Mouse (Mus musculus): ENCODE measurements at regions not wholly inside any gene's neighbourhood (a gene's known extent, or its start where the extent isn't known, plus 50 kb on each side); places are given as distances from the start of the nearest gene placed in this dataset.

DNA sequence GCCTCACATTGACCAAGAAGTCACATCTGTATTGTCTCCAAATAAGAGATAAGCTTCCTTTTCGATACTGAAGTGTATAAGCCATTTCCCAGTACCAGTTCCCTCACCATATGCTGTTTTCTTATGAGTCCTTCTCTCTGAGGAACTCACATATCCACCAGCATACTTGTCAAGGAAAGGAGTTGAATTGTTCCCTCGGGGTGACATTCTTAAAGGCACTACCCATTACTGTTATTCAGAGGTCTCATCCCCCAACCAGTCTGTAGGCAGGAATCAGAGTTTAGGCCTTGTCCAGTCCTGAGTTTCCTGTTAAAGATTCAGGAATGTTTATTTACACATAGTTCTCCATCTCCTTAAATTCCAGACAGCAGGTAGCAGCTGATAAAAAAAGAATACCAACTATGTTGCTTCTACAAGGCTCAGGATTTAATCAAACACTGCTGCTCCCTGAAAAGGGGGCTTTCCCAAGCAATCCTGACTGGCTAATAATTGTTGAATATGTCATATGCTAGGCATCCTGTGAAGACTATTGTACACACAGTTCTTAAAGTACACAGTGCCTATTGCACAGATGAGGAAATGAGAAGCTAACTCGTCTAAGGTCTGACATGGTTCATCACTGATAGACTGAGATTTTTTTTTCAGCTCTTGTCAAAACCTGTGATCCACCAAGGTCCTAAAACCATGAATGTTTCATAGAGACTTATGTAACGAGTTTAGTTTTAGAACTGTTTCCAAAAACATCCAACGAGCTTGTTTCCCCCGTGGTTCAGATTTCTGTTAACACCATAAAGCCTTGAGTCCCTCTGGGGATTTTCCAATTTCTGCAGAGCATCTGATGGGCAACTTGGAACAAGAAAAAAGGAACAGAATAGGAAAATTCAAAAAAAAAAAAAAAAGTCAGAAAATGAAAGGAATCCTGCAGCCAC is 52.5 kb upstream of the Tfpi start:
- no peak for ATAC-seq (replicated peaks; ENCODE audit: insufficient number of reproducible peaks, low FRiP score, low TSS enrichment)
- 60% methylated on average over 6 of the region's 6 CpGs for WGBS (ENCODE audit: insufficient replicate concordance)

More for the DNA sequence above, 52.5 kb upstream of the Tfpi start:
- no peaks in the 10 kb centered on the region for H3K36me3 ChIP-seq (ENCODE audit: control insufficient read depth, insufficient read depth, low read length)
- H3K4me2 ChIP-seq = no peak overlapping the region
- 0 out of 2 replicates have a peak, but pooled peaks cover 2% of the 10 kb centered on the region for H3K9me3 ChIP-seq (replicated peaks; ENCODE audit: control insufficient read depth, low read length)
- H3K4me1 ChIP-seq (ENCODE audit: control insufficient read depth, insufficient read depth, low read length) = 0 out of 2 replicates have a peak, but pooled peaks cover 4% of the 10 kb centered on the region
- H3K27ac ChIP-seq (ENCODE audit: low read depth, low read length) = no peak overlapping the region
- H3K9ac ChIP-seq (ENCODE audit: low read depth, low read length) = no peak overlapping the region
- no peaks in the 10 kb centered on the region for H3K27me3 ChIP-seq (ENCODE audit: control insufficient read depth, insufficient read depth, low read length)
- no peak overlapping the region for H3K4me3 ChIP-seq (ENCODE audit: low read depth, low read length)
